Mouse (Mus musculus) neural tube, embryonic 14.5 days (tissue): ENCODE results near the gene Hoxd13. TPM values are rescaled to one million over a fixed set of nuclear protein-coding genes. Genes with fewer than 3 reads are reported as not detected.

Source experiments
- ATAC-seq: fragments of 200-750 bp; cut with Nextera tagmentation; 2 replicates; pipeline ENCODE4 v1.8.0; 2017; ENCODE audit warnings: low read depth, mild to moderate bottlenecking, moderate TSS enrichment, moderate library complexity
- H3K27ac ChIP-seq: fragments of 300-500 bp; sonication (generic); 2 replicates; pipeline ENCODE4 v1.5.1; 2014; ENCODE audit warnings: low read depth, mild to moderate bottlenecking, control low read depth, low read length, moderate library complexity, mixed read lengths
- H3K27me3 ChIP-seq: fragments of 300-500 bp; sonication (generic); 2 replicates; pipeline ENCODE4 v1.6.1; 2014; ENCODE audit warnings: low read length; ENCODE audit not compliant: control insufficient read depth, insufficient read depth
- H3K36me3 ChIP-seq: fragments of 300-500 bp; sonication (generic); 2 replicates; pipeline ENCODE4 v1.6.1; 2014; ENCODE audit warnings: low read length, mixed read lengths; ENCODE audit not compliant: control insufficient read depth, insufficient read depth
- H3K4me1 ChIP-seq: fragments of 300-500 bp; sonication (generic); 2 replicates; pipeline ENCODE4 v1.6.1; 2014; ENCODE audit warnings: low read length; ENCODE audit not compliant: control insufficient read depth, insufficient read depth
- H3K4me2 ChIP-seq: fragments of 300-500 bp; sonication (generic); 2 replicates; pipeline ENCODE4 v1.6.1; 2014; ENCODE audit warnings: mild to moderate bottlenecking, low read depth, low read length, control low read depth
- H3K4me3 ChIP-seq: fragments of 300-500 bp; sonication (generic); 2 replicates; pipeline ENCODE4 v1.5.1; 2014; ENCODE audit warnings: low read depth, low read length, control low read depth, mixed read lengths
- H3K9ac ChIP-seq: fragments of 300-500 bp; sonication (generic); replicated peaks from 2 replicates; pipeline ENCODE4 v1.6.1; 2014; ENCODE audit warnings: low read depth, mild to moderate bottlenecking, control low read depth, low read length, mixed read lengths
- H3K9me3 ChIP-seq: fragments of 300-500 bp; sonication (generic); 2 replicates; pipeline ENCODE4 v1.6.1; 2016; ENCODE audit warnings: low read length; ENCODE audit not compliant: control insufficient read depth
- WGBS: fragments of 180-500 bp; shearing (Covaris S2); extraction: QIAGEN DNeasy Blood & Tissue Kit; methylation state at CpG from one replicate; pipeline ENCODE4 v1.1.7; 2014; 5-methylcytosine and 5-hydroxymethylcytosine counted together
- polyA plus RNA-seq: library from polyadenylated mRNA; unstranded; fragments of >200 nt; fragmentation: Nextera tagmentation; extraction: Ambion mirVana; gene quantifications from 2 replicates; pipeline ENCODE4 v1.2.1, GENCODE M21; 2014

Gene Hoxd13
- polyA plus RNA-seq, 1 experiment from 2014 or later = not detected

DNA sequence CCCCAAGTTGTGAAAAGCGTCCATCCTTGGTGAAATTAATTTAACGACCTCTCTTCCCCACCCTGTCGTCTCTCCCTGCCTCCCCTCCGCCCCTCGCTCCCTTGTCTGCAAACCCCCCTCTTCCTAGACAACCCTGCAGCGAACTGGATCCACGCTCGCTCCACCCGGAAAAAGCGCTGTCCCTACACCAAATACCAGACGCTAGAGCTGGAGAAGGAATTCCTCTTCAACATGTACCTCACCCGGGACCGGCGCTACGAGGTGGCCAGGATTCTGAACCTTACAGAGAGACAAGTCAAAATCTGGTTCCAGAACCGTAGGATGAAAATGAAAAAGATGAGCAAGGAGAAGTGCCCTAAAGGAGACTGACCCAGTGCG lies 30.9 kb downstream of the Hoxd13 start:
- 3% methylated on average over 17 of the region's 17 CpGs for WGBS
- H3K4me2 ChIP-seq = peak overlapping the region; percentile 74
- ATAC-seq = 0 out of 2 replicates have a peak, but pooled peaks have one; percentile 9
- H3K4me1 ChIP-seq = peaks cover 15% of the 10 kb centered on the region; the same call in 1 of the 2 replicates
- H3K9ac ChIP-seq = peak overlapping the region; percentile 92
- peak overlapping the region; percentile 90 for H3K27ac ChIP-seq
- H3K27me3 ChIP-seq = peaks cover 7% of the 10 kb centered on the region; the same call in 1 of the 2 replicates
- H3K36me3 ChIP-seq = no peaks in the 10 kb centered on the region
- H3K9me3 ChIP-seq = no peaks in the 10 kb centered on the region
- peak overlapping the region; percentile 53 for H3K4me3 ChIP-seq

DNA sequence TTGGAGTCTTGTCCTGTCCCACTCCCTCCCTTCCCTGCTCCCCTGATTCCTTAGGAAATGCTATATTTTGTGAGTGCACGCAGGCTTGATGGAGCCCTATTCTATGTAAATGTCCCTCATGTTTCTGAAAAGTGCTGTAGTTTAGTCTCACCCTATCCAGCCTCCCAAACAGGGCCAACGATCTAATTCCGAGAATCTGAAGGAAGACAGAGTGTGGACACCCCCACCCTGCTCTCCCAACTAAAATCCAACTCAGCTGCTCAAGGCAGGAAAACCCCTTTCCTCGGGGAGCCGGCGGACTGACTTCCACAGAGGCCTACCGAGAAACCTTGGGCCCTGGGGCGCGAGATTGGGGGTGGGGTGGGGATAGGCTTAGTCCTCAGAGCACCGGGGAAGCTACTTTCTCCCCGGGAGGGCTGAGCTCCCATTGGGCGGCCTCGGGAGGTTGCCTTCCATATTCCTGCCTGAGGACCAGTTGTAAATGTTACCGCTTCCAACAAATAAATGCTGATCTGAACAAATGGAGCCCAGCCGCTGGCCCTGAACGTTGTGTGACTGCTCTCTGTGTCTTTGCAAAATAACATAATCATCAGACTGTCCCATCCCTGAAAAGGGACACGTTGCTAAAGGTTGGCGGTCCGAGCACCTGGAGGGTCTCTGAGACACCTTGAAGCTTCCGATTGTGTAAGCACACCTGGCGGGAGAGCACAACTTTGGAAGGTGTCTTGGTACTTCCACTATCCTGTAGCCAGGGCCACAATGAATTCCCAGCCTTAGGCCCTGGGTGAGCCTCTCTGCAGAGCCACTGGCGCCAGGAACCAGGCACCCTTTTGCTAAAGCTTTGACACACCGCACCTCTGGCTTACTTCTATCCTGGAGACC lies 31.8 kb downstream of the Hoxd13 start:
- Histone ChIP-seq H3K27ac (peak overlapping the region; percentile 90), H3K4me3 (peak overlapping the region; percentile 53), H3K9me3 (no peaks in the 10 kb centered on the region), H3K4me2 (peak overlapping the region; percentile 74), H3K36me3 (no peaks in the 10 kb centered on the region), H3K27me3 (peaks cover 5% of the 10 kb centered on the region; the same call in 1 of the 2 replicates), H3K9ac (peak overlapping the region; percentile 92), H3K4me1 (peaks cover 15% of the 10 kb centered on the region; the same call in 1 of the 2 replicates)
- 7% methylated on average over 23 of the region's 23 CpGs for WGBS
- no peak for ATAC-seq

GRCm38 (mm10) chr2:74700546-74701112 lies 32.5 kb downstream of the Hoxd13 start:
- H3K4me3 ChIP-seq = peak overlapping the region; percentile 53
- H3K36me3 ChIP-seq = no peaks in the 10 kb centered on the region
- peaks cover 15% of the 10 kb centered on the region; the same call in 1 of the 2 replicates for H3K4me1 ChIP-seq
- H3K27me3 ChIP-seq = 0 out of 2 replicates have a peak, but pooled peaks cover under 1% of the 10 kb centered on the region
- peak overlapping the region; percentile 90 for H3K27ac ChIP-seq
- WGBS = 6% methylated on average over 22 of the region's 22 CpGs
- H3K9me3 ChIP-seq = no peaks in the 10 kb centered on the region
- ATAC-seq = no peak
- peak overlapping the region; percentile 74 for H3K4me2 ChIP-seq
- peak overlapping the region; percentile 92 for H3K9ac ChIP-seq

GRCm38 (mm10) chr2:74701949-74702819 lies 34.1 kb downstream of the Hoxd13 start:
- Histone ChIP-seq H3K9me3 (no peaks in the 10 kb centered on the region), H3K27ac (peak overlapping the region; percentile 48; the same call in 1 of the 2 replicates), H3K9ac (no peak overlapping the region; the same call in 1 of the 2 replicates), H3K4me2 (peak overlapping the region; percentile 75), H3K36me3 (no peaks in the 10 kb centered on the region), H3K4me1 (peaks cover 16% of the 10 kb centered on the region; the same call in 1 of the 2 replicates), H3K4me3 (peak overlapping the region; percentile 16; the same call in 1 of the 2 replicates), H3K27me3 (no peaks in the 10 kb centered on the region)
- no peak for ATAC-seq
- WGBS = 11% methylated on average over 17 of the region's 17 CpGs

GRCm38 (mm10) chr2:74702820-74703219 lies 34.7 kb downstream of the Hoxd13 start:
- Histone ChIP-seq H3K4me2 (peak overlapping the region; percentile 75), H3K9ac (peak overlapping the region; percentile 99; the same call in 1 of the 2 replicates), H3K27ac (no peak overlapping the region; the same call in 1 of the 2 replicates), H3K4me1 (peaks cover 14% of the 10 kb centered on the region; the same call in 1 of the 2 replicates), H3K4me3 (no peak overlapping the region; the same call in 1 of the 2 replicates), H3K36me3 (no peaks in the 10 kb centered on the region), H3K9me3 (no peaks in the 10 kb centered on the region), H3K27me3 (no peaks in the 10 kb centered on the region)
- WGBS = 30% methylated on average over 6 of the region's 6 CpGs
- ATAC-seq = no peak

DNA sequence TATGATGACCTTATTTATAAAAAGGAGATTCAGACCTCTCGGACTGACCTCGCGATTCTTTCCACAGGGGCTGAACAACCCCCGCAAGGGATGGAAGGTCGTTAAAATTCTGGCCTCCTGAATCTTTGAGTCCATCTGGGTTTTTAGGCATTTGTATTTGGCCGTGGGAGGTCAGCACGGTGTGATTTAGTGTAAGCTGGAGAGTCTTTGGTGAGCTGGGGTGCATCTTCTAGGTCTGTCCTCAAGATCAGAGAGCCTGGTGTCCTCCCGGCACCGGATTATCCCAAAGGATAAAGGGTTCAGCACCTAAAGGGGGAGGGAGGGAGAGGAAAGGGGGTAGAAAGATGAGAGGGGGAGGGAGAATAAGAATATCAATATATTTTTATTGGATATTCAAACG lies 35.2 kb downstream of the Hoxd13 start:
- peak overlapping the region; percentile 100 for H3K27ac ChIP-seq
- peak overlapping the region; percentile 75 for H3K4me2 ChIP-seq
- H3K27me3 ChIP-seq = no peaks in the 10 kb centered on the region
- peaks cover 15% of the 10 kb centered on the region; the same call in 1 of the 2 replicates for H3K4me1 ChIP-seq
- ATAC-seq = no peak
- no peaks in the 10 kb centered on the region for H3K36me3 ChIP-seq
- peak overlapping the region; percentile 99 for H3K9ac ChIP-seq
- no peaks in the 10 kb centered on the region for H3K9me3 ChIP-seq
- peak overlapping the region; percentile 77 for H3K4me3 ChIP-seq
- 17% methylated on average over 10 of the region's 10 CpGs for WGBS

DNA sequence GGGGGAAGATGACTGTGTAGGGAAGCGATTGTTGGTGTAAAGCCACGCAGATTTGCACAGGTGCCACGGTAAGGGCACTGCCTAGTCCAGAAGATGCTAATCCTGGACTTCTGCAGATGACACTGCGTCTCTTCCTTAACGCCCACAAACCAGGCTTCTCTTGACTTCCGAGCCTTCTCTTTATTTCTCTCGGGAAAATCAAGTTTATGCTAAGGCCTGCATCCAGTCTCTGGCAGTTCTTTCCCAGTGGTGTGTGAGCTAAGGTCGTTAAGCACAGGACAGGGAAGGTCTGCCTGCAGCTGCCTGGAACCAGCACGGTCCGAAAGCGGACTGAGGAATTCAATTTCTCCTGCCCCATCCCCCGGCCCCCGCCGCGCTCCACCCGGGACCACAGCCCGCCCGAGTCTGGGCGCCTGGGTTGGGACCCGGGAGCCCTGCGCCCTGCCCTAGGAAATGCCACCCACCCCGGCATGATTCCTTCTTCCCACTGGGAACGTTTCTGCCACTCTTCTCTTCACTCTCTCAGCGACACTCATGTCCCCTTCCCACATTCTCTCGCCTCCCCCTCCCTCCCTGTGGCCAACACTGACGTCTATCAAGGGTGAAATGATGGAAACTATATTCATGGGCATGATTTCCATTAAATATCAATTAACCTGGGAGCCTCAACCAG lies 35.7 kb downstream of the Hoxd13 start:
- Histone ChIP-seq H3K4me2 (peak overlapping the region; percentile 75), H3K9ac (peak overlapping the region; percentile 99), H3K4me1 (peaks cover 20% of the 10 kb centered on the region; the same call in 1 of the 2 replicates), H3K27me3 (no peaks in the 10 kb centered on the region), H3K27ac (peak overlapping the region; percentile 100), H3K9me3 (no peaks in the 10 kb centered on the region), H3K4me3 (peak overlapping the region; percentile 77), H3K36me3 (no peaks in the 10 kb centered on the region)
- ATAC-seq = no peak
- 4% methylated on average over 21 of the region's 26 CpGs for WGBS
